Mouse (Mus musculus) lung, postnatal 14 days (tissue): ENCODE measurements around the gene Gm2000.
"Not testable (repeated sequence)": the region's sequence is repeated elsewhere in the genome, so short reads cannot be mapped to it uniquely, and the experiment has no call there.

ENCODE experiments used
- DNase-seq: peaks from one replicate; pipeline ENCODE4 v3.0.0; 2021

Gene Gm2000

DNA sequence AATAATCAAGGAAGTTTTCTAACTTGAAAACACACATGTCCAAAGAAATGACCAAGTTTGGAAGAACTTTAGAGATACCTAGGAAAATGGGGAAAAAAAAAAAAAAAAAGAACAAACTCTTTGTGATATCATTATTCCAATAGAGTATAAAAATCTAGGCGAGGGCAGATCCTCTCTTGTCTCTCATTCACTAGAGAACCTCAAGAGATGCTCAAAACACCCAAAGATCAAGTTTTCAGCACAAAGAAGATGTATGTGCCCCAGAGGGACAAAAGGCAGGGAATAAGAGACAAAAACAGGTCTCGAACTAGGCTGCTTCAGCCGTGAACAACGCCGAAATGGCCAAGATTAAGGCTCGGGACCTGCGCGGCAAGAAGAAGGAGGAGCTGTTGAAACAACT, at the start of gene Gm2000:
Gm2000 (plus strand) TSS at position 301 of the 400 bp plus-strand sequence.
- no peak for DNase-seq

DNA sequence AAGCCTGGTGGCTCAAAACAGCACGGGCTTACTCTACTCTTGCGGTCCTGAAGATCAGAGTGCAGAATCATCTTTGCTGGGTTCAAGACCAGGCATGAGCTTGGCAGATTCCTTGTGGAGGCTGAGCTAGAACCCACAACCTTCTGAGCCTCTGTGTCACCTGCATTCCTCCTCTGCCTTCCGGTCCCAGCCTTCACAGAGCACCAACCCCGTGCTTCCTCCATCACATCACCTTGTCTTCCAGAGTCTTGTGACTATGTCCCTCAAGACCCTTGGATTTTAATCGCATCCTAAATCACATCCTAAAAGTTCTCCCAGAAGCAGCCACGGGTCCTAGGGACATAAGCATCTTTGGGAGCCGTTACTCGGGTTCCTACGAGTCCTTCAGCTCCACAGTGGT, 42.7 kb upstream of the Gm2000 start:
- no peak for DNase-seq

DNA sequence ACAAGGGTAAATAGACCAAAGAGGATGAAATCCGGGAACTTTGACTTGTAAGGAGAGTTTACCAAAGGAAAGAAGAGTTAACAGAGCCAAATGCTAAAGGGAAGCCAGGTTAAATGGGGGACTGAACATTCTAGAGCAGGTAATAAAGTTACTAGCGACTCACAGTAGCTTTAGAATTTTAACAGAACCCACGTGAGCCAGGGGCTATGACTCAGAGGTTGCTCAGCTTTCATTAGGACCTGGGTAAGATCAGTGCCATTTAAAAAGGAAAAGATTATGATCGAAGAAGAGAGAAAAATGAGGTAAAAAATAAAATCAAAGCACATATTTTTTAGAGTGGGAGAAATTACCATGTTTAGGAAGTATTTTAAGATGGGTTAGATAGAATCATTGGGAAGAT, 25.0 kb upstream of the Gm2000 start:
- no peak for DNase-seq

DNA sequence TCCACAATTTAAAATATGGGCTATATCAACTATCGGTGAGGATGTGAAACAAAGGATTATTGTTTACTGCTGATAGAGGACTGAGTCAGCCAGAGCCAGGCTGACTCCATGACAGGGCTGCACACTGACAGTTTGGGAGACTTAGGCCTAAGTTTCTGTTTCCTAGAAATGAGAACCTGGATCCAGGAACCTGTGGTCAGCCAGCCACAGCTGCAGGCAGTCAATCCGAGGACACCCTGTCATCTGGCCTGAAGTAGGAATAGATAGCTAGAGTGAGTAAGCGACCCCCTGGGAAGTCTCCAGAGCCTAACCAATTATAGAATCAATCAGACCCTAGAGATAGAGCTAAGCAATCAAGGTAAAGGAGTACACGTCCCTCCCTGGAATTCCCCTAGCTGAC, 21.4 kb upstream of the Gm2000 start:
- DNase-seq, result no peak

DNA sequence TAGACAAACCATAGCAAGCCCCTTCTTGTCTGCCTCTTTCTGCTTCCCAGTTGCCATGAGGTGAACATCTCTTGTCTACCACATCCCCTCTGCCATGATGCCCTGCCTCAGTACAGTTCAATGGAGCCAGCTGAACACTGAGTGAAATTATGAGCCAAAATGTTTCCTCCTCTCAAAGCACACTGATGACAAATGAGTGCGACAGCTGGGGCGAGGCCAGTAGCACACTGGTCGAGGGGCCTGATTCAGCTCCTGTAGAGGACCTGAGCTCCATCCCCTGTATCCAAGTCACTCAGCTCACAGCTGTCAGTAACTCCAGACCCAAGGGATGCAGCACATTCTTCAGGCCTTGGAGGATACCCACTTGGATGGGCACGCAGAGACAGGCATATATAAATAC, 20.2 kb upstream of the Gm2000 start:
- DNase-seq, result no peak

DNA sequence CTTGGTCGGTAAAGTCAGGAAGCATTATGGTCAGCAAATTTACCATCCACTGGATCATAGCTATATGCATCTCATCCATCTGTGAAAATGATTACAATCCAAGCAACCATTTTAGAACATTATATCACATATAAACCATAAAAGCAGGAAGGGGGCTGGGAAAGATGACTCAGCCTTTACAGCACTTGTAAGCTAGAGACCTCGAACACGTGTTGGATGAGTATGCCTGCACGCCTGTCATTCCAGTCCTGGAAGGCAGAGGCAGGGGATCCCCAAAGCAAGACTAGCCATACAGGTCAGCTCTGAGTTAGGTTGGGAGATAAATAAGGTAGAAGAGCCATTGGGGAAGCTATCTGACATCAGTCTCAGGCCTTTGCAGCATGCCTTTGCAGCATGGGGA, 16.8 kb upstream of the Gm2000 start:
- DNase-seq, result no peak

DNA sequence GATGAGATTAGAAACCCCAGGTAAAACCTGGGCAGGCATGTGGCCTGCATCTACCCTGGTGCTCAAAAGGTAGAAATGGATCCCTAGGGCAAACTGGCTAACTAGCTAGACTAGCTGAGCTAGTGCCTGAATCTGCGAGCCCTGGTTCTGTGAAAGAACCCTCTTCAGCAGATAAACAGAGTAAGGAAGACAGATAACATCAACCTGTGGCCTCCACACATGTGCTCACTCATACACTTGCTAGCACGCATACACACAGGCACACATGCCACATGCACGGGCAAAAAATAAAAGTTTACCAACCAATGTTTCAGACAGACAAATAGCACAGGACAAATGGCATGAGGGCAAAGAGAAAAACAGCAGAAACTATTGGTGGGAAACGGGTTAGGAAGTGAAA, 15.4 kb upstream of the Gm2000 start:
- DNase-seq, result no peak

DNA sequence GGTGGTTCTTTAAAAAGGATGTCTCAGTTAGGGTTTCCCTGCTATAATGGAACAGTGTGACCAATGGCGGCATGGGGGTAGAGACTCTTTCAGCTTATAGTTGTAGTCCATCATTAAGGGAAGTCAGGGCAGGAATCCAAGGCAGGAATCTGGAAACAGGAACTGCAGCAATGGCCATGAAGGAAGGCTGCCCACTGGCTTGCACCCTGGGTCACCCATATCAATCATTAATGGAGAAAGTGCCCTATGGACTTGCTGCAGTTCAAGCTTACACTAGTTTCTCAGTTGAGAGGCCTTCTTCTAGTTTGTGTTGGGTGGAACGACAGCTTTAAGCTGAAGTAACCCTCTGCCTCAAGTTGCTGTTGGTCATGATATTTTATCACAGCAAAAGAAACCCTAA, 13.4 kb upstream of the Gm2000 start:
- no peak for DNase-seq

DNA sequence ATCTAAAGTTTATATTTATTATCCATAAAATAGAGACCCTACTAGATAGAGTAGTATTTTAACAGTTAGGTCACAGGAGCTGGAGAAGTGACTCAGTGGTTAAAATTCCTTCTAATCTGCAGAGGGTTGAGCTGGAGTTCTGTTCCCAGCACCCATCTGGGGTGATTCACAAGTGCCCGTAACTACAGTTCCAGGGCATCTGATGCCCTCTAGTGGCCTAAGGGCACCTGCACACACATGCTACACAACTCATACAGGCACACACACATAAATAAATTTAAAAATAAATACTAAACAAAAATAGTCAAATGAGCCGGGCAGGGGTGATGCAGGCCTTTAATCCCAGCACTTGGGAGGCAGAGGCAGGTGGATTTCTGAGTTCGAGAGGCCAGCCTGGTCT, 15.4 kb downstream of the Gm2000 start:
- DNase-seq, result no peak

DNA sequence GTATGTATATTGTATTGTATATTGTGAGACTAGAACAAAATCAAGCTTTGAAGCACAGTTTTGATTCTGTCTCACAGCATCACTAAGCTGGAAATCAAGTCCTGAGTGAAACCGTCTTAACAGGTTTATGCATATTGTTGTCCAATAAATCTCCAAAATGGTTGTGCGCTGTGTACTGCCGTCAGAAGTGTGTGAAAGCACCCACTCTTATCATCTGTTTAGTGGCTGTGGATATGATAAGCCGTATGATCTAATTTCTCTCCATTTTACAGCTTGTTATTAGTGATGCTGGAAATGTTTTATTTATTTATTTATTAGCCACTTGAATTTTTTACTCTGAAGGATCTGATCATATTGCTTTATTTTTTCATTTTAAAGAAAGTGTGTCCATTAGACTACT, 20.4 kb downstream of the Gm2000 start:
- DNase-seq, result no peak

DNA sequence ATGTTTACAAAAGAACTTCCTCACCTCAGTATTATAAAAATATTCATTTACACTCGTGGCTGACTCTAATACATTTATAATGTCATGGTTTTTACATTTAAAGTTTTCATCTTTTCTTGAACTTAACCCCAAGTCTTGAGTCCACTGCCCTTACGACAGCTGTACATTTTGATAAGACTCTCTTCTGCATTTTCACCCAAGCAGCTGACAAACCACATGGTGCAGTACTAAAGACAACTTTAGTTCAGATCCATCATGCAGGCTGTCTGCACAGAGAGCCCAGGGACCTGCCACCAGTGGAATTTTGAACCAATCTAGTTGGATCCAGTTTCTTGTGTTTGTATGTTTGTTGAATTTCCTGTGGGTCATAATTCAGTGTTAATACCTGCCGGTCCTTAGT, 21.0 kb downstream of the Gm2000 start:
- no peak for DNase-seq

DNA sequence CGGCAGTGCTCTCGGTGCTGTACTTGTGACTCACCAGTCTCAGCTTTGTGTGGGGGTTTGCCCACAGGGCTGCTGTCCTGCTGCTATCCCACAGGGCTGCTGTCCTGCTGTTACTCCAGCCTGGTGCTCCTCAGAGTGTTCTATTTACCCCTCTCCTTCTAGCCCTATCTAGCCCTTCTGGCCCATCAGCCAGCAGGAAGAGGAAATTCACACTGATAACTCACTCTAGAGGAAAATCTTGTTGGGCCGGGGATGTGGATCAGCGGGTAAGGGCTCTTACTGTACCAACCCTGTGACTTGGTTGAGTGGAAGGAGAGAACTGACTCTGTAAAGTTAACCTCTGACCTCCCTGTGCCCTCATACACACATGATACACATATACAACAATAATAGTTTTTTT, 27.3 kb downstream of the Gm2000 start:
- DNase-seq, result no peak

DNA sequence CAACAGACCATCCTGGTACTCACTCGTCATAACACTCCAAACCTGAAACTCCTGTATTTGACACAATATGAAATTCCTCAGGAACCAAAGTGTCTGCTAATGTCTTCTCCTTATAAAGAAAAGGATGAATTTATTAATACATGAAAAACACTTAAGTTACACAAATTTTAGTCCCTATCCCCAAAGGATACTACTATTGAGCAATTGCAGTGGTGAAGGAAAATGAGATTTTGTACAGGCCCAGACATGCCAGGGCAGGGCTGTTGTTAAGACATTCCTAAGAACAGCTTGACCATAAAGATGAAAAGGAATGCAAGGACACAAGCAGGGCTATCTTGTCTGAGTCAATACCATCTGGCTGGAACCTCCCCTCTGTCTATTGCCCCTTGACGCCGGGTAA, 34.3 kb downstream of the Gm2000 start:
- not testable (repeated sequence) for DNase-seq

DNA sequence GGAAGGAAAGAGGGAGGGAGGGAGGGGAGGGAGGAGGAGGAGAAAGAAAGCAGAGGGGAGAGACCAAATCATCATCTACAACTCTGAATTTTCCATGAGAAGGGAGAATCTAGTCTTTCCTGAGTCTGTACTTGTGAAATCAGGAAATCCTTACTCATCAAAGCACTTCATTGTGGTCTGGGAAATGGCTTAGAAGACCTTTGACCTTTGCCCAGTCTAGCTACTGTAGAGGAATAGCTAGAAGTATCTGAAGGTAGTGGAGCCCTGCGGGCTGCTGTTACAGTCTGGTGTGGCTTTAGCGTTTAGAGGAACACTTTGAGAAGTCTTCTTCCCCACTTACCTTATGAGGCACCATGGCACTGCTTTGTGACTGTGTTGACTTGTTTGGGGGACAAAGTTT, 36.7 kb downstream of the Gm2000 start:
- DNase-seq, result no peak

DNA sequence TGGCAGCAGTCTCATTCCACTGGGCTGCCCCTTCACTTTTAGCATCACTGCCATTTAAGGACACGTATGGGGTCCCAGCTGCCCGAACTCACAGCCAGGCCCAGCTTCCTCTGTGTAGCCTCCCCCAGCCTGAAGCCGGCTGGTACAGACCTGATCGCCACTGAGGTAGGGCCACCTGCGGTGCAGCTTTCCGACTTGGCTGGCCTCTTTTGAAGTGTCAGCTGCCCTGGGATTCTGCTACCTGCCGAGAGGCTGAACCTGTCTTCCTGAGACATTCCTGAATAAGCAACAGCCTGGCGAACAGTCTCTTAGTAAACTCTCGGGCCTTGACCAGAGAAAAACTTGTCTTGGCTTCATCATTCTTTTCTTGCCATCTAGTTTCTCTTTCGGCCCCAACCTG, 37.4 kb downstream of the Gm2000 start:
- DNase-seq, result no peak

DNA sequence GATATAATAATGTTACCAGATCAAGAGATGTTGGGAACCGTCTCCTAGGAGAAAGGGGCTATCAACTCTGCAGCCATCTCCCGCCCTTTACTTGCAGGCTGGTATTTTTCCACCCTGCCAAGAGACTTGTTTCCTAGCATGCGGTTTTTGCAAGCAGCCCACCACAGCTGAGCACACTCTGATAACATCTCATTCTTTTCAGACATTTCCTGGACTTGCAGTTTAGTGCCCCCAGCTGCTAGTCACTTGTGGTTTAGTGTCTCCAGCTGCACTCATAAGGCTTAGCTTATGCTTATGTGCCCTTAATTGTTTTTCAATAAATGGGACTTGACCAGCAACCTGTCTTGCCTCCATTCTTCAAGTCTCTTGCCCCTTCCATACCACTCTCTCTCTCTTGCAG, 42.2 kb downstream of the Gm2000 start:
- DNase-seq, result no peak

DNA sequence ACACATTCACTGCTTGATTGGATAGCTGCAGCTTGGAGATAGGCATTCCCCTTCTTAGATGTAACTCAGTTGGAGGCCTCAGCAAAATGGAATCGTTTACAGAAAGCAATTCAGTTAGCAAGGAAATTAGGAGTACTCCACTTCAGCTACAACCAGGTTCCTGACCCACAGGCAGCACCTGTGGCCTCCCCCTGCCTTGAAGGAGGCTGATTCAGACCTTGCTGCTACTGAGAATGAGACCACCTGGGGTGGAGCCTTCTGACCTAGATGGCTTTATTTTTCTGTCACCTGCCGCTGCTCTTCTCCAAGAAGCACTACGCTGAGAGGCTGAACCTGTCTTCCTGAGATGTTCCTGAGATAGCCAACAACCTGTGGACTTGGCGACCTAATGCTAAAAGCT, 42.7 kb downstream of the Gm2000 start:
- no peak for DNase-seq
